Mouse (Mus musculus): ENCODE measurements around the gene Gpatch3. TPM values are rescaled to one million over a fixed set of nuclear protein-coding genes. Genes with fewer than 3 reads are reported as not detected.

Gene Gpatch3
- polyA plus RNA-seq, 1 experiment from 2014 or later: 6.3 TPM

GRCm38 (mm10) chr4:133607284-133607683 lies 32.7 kb downstream of the Gpatch3 start:
- Histone ChIP-seq H3K27ac (replicated peaks; ENCODE audit: low read depth, low read length) (peak overlapping the region; percentile 83), H3K27me3 (replicated peaks; ENCODE audit: control insufficient read depth, insufficient read depth, low read length) (peaks cover 5% of the 10 kb centered on the region), H3K4me1 (ENCODE audit: control insufficient read depth, insufficient read depth, low read length) (no peaks in the 10 kb centered on the region), H3K36me3 (ENCODE audit: control insufficient read depth, insufficient read depth, low read length) (peaks cover 73% of the 10 kb centered on the region), H3K9ac (ENCODE audit: low read depth, low read length) (no peak overlapping the region), H3K9me3 (ENCODE audit: control insufficient read depth, low read length) (peaks cover 5% of the 10 kb centered on the region), H3K4me2 (ENCODE audit: low read depth, low read length) (no peak overlapping the region), H3K4me3 (ENCODE audit: low read depth, low read length) (no peak overlapping the region)
- ATAC-seq (ENCODE audit: low read depth) (no peak), DNase-seq (ENCODE audit: low spot score) (peak; percentile 45)
- 77% methylated on average over 10 of the region's 10 CpGs for WGBS

DNA sequence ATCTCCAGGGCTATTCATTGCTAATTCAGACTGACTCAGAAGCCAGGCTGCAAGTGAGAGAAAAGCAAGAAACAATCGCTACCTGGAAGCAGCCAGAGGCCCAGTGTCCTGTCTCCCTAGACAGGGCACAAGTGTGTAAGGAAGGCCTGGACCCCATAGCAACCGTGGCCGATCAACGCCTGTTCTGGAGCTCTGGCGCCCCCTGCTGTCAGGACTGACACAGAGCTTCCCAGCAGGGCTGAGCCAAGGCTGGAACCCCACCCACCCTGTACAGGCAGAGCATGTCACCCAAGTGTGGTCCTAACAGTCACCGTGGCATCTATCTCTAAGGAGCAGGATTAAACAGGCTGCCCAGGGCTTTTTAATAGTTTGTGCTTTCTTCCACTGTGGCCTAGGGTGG lies 35.2 kb downstream of the Gpatch3 start:
- Histone ChIP-seq H3K4me2 (ENCODE audit: low read depth, low read length) (no peak overlapping the region), H3K9ac (ENCODE audit: low read depth, low read length) (no peak overlapping the region), H3K36me3 (ENCODE audit: control insufficient read depth, insufficient read depth, low read length) (peaks cover 83% of the 10 kb centered on the region), H3K4me3 (ENCODE audit: low read depth, low read length) (no peak overlapping the region), H3K27ac (replicated peaks; ENCODE audit: low read depth, low read length) (no peak overlapping the region), H3K4me1 (ENCODE audit: control insufficient read depth, insufficient read depth, low read length) (no peaks in the 10 kb centered on the region), H3K9me3 (ENCODE audit: control insufficient read depth, low read length) (peaks cover 10% of the 10 kb centered on the region), H3K27me3 (replicated peaks; ENCODE audit: control insufficient read depth, insufficient read depth, low read length) (no peaks in the 10 kb centered on the region)
- DNase-seq (ENCODE audit: low spot score) (peak; percentile 76), ATAC-seq (ENCODE audit: low read depth) (0 out of 2 replicates have a peak, but pooled peaks have one; percentile 58)
- WGBS: 20% methylated on average over 6 of the region's 6 CpGs

DNA sequence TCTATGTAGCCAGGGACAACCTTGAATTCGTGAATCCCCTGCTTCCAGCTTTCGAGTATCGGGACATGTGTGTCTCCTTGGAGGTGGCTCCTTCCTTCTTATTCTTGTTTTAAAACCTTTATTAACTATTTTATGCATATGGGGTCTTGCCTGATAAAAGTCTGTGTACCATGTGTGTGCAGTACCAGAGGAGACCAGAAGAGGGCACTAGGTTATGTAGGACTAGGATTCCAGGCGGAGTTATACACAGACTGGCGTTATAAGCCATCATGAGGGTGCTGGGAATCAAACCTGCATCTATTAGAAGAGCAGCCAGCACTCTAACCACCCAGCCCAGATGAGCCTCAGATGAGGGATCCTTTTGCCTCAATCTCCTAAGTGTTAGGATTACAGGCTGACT lies 37.3 kb downstream of the Gpatch3 start:
- Histone ChIP-seq H3K4me3 (ENCODE audit: low read depth, low read length) (no peak overlapping the region), H3K9me3 (ENCODE audit: control insufficient read depth, low read length) (peaks cover 10% of the 10 kb centered on the region), H3K36me3 (ENCODE audit: control insufficient read depth, insufficient read depth, low read length) (peaks cover 80% of the 10 kb centered on the region), H3K4me1 (ENCODE audit: control insufficient read depth, insufficient read depth, low read length) (no peaks in the 10 kb centered on the region), H3K27me3 (replicated peaks; ENCODE audit: control insufficient read depth, insufficient read depth, low read length) (no peaks in the 10 kb centered on the region), H3K9ac (ENCODE audit: low read depth, low read length) (no peak overlapping the region), H3K4me2 (ENCODE audit: low read depth, low read length) (no peak overlapping the region), H3K27ac (replicated peaks; ENCODE audit: low read depth, low read length) (no peak overlapping the region)
- whole genome bisulfite sequencing: 98% methylated on average over 5 of the region's 5 CpGs
- ATAC-seq (ENCODE audit: low read depth) (no peak), DNase-seq (ENCODE audit: low spot score) (no peak)

GRCm38 (mm10) chr4:133612416-133612815 lies 37.9 kb downstream of the Gpatch3 start:
- Histone ChIP-seq H3K27ac (replicated peaks; ENCODE audit: low read depth, low read length) (no peak overlapping the region), H3K4me3 (ENCODE audit: low read depth, low read length) (no peak overlapping the region), H3K27me3 (replicated peaks; ENCODE audit: control insufficient read depth, insufficient read depth, low read length) (no peaks in the 10 kb centered on the region), H3K9me3 (ENCODE audit: control insufficient read depth, low read length) (peaks cover 10% of the 10 kb centered on the region), H3K4me2 (ENCODE audit: low read depth, low read length) (no peak overlapping the region), H3K9ac (ENCODE audit: low read depth, low read length) (no peak overlapping the region), H3K36me3 (ENCODE audit: control insufficient read depth, insufficient read depth, low read length) (peaks cover 77% of the 10 kb centered on the region), H3K4me1 (ENCODE audit: control insufficient read depth, insufficient read depth, low read length) (no peaks in the 10 kb centered on the region)
- ATAC-seq (ENCODE audit: low read depth): no peak
- WGBS: 97% methylated on average over 7 of the region's 7 CpGs
- DNase-seq (ENCODE audit: low spot score): no peak

DNA sequence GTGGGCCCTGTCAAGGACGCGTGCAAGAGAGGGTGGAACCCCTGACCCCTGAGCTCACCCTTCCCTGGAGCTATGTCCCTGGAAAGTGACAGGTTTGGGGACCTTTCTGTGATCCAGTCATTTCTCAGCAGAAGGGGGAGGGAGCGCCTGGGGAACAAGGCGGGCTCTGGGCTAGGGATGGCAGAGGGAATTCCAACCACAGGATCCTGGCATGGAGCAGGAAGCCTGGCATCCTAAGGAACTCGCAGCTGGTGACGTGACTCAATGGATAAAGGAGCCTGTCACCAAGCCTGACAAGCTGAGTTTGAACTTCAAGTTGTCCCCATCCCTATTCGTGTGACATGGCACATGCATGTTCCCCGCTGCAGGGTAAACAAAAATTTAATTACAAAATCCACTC lies 38.5 kb downstream of the Gpatch3 start:
- Histone ChIP-seq H3K4me2 (ENCODE audit: low read depth, low read length) (no peak overlapping the region), H3K9me3 (ENCODE audit: control insufficient read depth, low read length) (peaks cover 10% of the 10 kb centered on the region), H3K4me1 (ENCODE audit: control insufficient read depth, insufficient read depth, low read length) (no peaks in the 10 kb centered on the region), H3K9ac (ENCODE audit: low read depth, low read length) (no peak overlapping the region), H3K27me3 (replicated peaks; ENCODE audit: control insufficient read depth, insufficient read depth, low read length) (no peaks in the 10 kb centered on the region), H3K4me3 (ENCODE audit: low read depth, low read length) (no peak overlapping the region), H3K36me3 (ENCODE audit: control insufficient read depth, insufficient read depth, low read length) (peaks cover 72% of the 10 kb centered on the region), H3K27ac (replicated peaks; ENCODE audit: low read depth, low read length) (no peak overlapping the region)
- no peak for ATAC-seq (ENCODE audit: low read depth)
- 88% methylated on average over 8 of the region's 8 CpGs for WGBS
- DNase-seq (ENCODE audit: low spot score): no peak

DNA sequence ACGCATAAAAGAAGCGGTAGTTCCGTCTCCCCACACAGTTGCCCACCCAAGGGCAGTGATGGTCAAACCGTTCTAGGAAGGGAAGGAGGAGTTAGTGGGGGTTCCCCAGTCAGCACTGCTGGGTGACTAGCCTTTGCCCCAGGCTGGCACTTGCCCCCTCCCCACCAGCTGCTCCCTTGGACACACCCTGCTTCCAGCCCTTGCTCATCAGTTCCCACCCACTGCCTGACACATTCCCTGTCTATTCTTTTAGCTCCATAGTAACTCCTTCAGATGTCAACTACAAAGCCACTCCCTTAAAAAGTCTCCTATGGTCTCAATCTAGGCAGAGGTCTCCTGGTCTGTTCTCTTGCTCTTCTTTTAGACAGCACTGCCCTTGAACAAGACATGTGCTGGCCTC lies 39.3 kb downstream of the Gpatch3 start:
- Histone ChIP-seq H3K4me2 (ENCODE audit: low read depth, low read length) (no peak overlapping the region), H3K27me3 (replicated peaks; ENCODE audit: control insufficient read depth, insufficient read depth, low read length) (no peaks in the 10 kb centered on the region), H3K9me3 (ENCODE audit: control insufficient read depth, low read length) (peaks cover 10% of the 10 kb centered on the region), H3K9ac (ENCODE audit: low read depth, low read length) (no peak overlapping the region), H3K27ac (replicated peaks; ENCODE audit: low read depth, low read length) (no peak overlapping the region), H3K36me3 (ENCODE audit: control insufficient read depth, insufficient read depth, low read length) (peaks cover 64% of the 10 kb centered on the region), H3K4me1 (ENCODE audit: control insufficient read depth, insufficient read depth, low read length) (no peaks in the 10 kb centered on the region), H3K4me3 (ENCODE audit: low read depth, low read length) (no peak overlapping the region)
- no peak for DNase-seq (ENCODE audit: low spot score)
- no peak for ATAC-seq (ENCODE audit: low read depth)
- 90% methylated on average over 4 of the region's 4 CpGs for WGBS

DNA sequence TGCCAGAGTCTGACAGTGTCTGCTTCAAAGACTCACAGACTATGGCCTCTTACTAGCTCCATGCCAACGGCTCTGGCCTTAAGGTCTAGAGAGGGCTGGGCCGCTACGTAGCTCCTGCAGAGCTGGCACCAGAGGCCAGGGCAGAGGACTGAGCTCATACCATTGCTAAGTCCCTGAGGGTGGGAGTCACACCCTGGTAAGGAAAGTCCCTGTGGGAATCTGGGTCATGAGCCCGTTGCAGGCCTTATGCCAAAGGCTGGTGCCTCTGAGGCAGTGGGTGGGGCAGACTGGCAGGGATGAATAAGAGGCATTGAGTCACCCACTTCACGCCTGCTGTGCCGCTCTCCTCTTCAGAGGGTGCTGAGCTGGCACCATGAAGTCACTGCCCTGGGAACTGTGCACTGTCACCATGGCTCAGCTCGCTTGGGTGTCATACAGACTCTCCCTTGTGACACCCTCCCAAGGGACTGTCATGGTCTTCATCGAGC lies 39.8 kb downstream of the Gpatch3 start:
- Histone ChIP-seq H3K4me3 (ENCODE audit: low read depth, low read length) (no peak overlapping the region), H3K9ac (ENCODE audit: low read depth, low read length) (no peak overlapping the region), H3K4me1 (ENCODE audit: control insufficient read depth, insufficient read depth, low read length) (no peaks in the 10 kb centered on the region), H3K27me3 (replicated peaks; ENCODE audit: control insufficient read depth, insufficient read depth, low read length) (no peaks in the 10 kb centered on the region), H3K4me2 (ENCODE audit: low read depth, low read length) (no peak overlapping the region), H3K27ac (replicated peaks; ENCODE audit: low read depth, low read length) (no peak overlapping the region), H3K9me3 (ENCODE audit: control insufficient read depth, low read length) (peaks cover 10% of the 10 kb centered on the region), H3K36me3 (ENCODE audit: control insufficient read depth, insufficient read depth, low read length) (peaks cover 63% of the 10 kb centered on the region)
- ATAC-seq (ENCODE audit: low read depth): 0 out of 2 replicates have a peak, but pooled peaks have one; percentile 12
- DNase-seq (ENCODE audit: low spot score): no peak
- WGBS: 83% methylated on average over 7 of the region's 8 CpGs

DNA sequence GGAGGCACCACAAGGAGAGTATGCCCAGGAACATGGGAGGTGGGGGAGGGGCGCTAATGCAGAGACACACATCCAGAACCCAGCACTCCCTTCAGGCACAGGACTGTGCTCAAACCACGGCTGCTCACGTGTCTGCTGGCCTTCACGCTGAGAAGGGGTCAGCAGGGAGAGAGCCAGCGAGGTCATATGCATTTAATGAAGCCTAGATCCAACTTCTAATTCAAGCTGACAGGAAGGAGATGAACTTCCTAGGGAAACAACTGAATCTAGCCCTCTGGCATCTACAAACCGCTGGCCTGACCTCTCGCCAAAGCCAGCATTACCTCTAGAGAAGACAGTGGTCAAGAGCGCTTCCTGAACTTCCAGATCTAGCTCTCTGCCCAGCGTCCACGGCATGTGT lies 40.9 kb downstream of the Gpatch3 start:
- DNase-seq (ENCODE audit: low spot score): no peak
- Histone ChIP-seq H3K27ac (replicated peaks; ENCODE audit: low read depth, low read length) (no peak overlapping the region), H3K9ac (ENCODE audit: low read depth, low read length) (no peak overlapping the region), H3K4me1 (ENCODE audit: control insufficient read depth, insufficient read depth, low read length) (no peaks in the 10 kb centered on the region), H3K36me3 (ENCODE audit: control insufficient read depth, insufficient read depth, low read length) (peaks cover 61% of the 10 kb centered on the region), H3K4me3 (ENCODE audit: low read depth, low read length) (no peak overlapping the region), H3K9me3 (ENCODE audit: control insufficient read depth, low read length) (peaks cover 10% of the 10 kb centered on the region), H3K4me2 (ENCODE audit: low read depth, low read length) (no peak overlapping the region), H3K27me3 (replicated peaks; ENCODE audit: control insufficient read depth, insufficient read depth, low read length) (no peaks in the 10 kb centered on the region)
- ATAC-seq (ENCODE audit: low read depth): no peak
- 71% methylated on average over 10 of the region's 10 CpGs for WGBS

DNA sequence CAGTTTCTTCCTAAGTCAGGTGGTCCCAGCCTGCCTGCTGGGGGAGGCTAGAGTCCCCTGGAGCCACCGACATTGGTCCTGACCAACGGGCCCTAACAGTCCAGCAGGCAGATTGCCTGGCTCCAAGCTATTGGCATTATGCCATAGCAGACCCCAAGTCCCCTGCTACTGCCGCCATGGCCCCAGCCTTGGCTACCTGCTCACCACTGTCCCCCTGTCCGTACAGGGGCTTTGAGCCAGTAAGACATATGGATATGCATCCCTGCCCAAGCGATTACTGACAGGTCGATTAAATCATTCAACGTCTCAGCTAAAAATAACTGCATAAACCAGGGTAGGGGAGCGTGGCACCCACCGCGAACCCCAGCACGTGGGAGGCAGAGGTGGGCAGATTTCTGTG lies 43.4 kb downstream of the Gpatch3 start:
- H3K36me3 ChIP-seq (ENCODE audit: control insufficient read depth, insufficient read depth, low read length): peaks cover 42% of the 10 kb centered on the region
- H3K4me1 ChIP-seq (ENCODE audit: control insufficient read depth, insufficient read depth, low read length): no peaks in the 10 kb centered on the region
- H3K27me3 ChIP-seq (replicated peaks; ENCODE audit: control insufficient read depth, insufficient read depth, low read length): no peaks in the 10 kb centered on the region
- H3K4me3 ChIP-seq (ENCODE audit: low read depth, low read length): no peak overlapping the region
- WGBS: 95% methylated on average over 11 of the region's 11 CpGs
- no peak overlapping the region for H3K4me2 ChIP-seq (ENCODE audit: low read depth, low read length)
- no peaks in the 10 kb centered on the region for H3K9me3 ChIP-seq (ENCODE audit: control insufficient read depth, low read length)
- no peak for ATAC-seq (ENCODE audit: low read depth)
- DNase-seq (ENCODE audit: low spot score): no peak
- H3K27ac ChIP-seq (replicated peaks; ENCODE audit: low read depth, low read length): no peak overlapping the region
- H3K9ac ChIP-seq (ENCODE audit: low read depth, low read length): no peak overlapping the region

Measured in embryonic facial prominence, embryonic 14.5 days (tissue).